Mouse (Mus musculus) R1 (cell line): ENCODE measurements around the gene Tspan3.

Source experiments
- DNase-seq: peaks from one replicate; pipeline ENCODE4 v3.0.0-alpha.2; 2018; ENCODE audit warnings: low read depth, low spot score

Tspan3 gene

DNA sequence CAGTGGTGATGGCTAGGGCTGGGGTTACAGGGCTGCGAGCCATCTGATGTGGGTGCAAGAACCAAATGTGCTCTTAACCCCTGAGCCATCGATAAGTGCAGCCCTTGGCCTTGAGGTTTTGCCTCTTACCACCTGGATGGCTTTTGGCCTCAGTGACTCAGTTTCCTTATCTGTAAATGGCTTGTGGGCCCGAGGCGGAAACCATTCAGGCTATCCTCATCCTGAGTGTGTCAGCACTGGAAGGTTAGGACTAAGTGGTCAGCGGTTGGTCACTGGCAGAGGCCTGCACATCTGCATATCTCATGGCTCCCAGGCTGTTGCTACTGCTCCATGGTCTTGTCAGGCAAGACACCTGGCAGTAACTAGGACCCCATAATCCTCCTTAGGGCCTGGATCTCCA lies 47.2 kb downstream of the Tspan3 start:
- no peak for DNase-seq

DNA sequence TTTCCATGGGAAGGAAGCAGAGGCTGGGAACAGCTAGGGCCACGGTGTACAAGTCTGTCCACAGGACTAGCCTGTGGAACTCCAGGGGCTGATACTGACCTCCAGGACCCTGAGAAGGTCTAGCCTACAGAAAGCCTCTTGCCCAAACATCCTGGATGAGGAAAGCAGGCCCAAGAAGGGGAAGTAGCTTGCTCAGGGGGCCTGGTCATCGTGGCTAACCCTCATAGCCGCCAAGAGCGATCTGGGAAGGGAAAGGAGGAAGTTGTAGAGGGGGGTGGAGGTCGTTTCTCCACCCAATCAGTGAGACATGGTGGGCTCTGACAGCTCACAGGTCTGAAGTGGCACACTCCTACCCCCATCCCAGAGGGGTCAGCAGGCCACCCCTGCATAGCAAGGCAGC lies 57.1 kb downstream of the Tspan3 start:
- DNase-seq = no peak

DNA sequence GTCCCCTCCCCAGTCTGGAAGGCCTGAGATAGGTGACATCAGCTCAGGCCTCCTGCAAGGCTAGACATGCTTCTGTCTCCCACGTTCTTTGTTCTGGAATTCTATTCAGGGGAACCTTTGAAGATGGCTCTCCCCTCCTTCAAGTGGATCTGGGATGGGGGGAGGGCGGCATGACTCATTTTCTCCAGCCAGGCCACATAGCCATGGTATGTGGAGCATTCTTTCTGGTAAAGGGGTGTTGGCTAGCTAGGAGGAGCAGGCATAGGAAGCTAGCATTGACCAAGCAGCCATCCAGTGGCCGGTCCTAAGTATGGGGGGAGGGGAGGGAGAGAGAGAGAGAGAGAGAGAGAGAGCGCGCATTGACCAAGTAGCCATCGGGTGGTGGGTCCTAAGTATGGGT lies 57.8 kb downstream of the Tspan3 start:
- peak; percentile 84 for DNase-seq

DNA sequence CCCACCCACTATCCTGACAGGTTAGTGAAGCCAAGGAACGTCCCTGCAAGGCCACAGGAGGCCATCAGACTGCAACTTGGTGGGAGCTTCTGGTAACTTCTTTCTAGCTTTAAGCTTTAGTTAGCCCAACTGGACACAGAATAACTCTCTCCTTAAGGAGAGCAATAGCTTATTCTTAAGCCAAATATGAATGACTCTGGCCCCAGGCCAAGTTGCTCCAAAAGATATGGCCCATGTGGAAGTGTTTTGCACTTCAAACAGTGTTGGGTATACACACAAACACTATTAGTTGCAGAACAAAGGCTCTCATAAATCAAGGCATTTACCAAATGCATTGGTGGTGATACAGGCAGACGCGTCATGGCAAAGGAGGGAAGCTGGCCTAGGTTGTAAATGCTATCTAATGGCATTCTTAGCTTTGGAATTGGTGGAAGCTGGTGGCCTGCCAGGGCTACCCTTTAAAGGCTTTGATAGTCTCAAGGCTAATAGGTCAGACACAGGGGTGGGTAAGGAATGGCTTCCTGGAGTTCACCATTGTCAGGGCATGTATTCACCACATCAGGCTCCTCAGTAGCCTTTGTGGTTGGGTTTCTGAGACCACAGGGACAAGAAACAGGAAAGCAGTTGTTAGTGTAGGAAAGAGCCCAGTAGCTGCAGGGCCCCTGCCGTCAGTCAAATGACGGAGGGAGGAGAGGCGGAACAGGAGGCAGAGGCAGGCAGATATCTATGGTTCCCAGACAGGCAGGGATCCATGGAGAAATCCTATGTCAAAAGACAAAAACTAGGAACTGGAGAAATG lies 58.8 kb downstream of the Tspan3 start:
- DNase-seq = peak; percentile 34

DNA sequence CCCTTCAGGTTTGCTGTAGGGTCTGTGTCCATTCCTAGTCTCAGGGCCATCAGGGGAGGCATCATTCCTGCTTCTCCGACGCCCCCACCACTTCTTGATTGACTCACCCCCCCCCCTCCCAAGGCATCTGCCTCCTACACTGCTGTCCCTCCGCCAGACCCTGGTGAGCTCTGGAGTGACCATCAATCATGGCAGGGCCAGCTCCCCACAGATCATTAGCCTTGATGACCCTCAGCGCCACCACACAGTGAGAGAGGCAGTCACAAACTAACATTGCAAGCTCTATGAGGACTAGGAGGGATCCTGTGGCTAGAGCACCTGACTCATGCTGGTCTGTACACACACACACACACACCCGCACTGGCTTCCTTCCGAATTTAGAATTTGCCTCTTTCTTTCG lies 60.4 kb downstream of the Tspan3 start:
- no peak for DNase-seq

DNA sequence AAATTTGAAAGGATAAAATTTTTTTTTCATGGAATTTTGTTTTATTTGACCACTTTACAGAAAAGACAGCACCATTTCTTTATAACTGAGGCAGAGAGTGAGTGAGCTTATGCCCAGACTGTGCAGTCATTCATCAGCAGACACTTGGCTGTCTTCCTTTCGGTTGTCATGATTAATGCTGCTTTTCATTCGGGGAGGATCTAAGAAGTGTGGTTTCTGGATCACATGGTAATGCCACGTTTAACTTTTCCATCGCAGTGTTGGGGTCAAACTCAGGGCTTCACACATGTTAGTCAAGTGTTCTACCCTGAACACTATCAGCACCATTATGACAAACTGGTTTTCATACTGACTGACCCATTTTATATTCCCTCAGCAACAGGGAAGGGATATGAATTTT lies 64.3 kb downstream of the Tspan3 start:
- no peak for DNase-seq

DNA sequence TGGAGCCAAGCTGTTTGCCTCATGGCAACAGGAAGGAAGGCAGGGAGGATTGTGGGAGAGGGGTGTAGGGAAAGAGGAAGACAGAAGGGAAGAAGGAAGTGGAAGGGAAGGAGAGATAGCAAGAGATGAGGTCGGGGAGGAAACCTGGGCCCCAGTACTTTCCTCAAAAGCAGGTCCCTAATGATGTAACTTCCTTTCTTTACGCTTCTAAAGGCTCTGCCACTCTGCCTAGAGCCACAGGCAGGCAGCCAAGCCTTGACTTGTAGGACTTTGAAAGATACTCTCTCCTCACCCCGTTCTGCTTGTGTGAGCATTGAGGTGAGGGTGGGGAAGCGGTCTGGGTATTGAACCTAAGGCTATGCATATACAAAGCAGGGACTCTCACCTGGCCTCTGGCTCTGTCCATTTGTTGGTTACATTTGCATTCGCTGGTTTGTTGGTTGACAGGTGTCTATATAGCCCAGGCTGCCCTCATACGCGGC lies 65.2 kb downstream of the Tspan3 start:
- DNase-seq = no peak

DNA sequence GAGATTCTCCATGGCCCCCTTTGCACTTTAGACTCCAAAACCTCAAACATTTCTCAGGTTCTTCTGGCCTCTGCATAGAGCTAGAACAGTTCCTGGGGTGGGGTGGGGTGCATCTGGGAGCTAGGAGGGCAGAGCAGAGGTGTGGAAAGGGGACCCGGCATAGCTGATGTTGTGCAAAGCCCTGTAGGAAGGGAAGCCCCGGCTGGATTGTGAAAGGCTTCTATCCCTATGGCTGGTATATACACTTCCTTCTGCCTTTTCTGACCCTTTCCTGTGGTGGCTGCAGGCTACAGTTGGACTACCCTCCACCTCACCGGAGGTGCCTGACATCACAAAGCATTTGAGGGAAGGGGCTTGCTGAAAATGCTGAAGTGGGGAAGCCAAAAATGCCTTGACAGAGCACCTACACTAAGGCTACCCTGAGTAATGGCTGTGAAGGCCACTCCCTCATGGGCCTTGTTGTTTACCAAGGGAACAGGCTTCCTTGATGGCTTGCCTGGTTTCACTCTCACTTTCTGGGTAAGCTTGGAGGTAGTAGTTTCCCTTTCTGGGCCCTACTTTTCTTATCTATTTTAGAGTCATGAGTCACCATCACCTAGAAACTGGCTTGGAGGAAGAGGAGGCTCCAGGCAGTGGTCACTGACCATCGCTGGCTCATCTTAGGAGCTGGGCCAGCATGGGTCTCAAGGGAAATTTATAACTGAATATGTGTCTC lies 67.5 kb downstream of the Tspan3 start:
- no peak for DNase-seq

DNA sequence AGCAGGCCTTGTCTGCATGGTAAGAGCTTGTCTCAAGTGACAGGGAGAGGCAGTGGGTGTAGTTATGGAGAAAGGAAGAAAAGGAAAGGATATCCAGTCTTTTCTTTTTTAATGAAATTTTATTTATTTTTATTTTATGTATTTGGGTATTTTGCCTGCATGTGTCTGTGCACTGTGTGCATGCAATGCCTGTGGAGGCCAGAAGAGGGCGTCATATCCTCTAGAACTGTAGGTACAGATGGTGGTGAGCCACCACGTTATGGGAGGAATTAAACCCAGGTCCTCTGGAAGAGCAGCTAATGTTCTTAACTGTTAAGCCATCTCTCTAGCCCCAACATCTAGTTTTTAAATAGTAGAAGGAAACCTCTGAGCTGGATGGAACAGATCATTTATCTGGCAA lies 73.2 kb downstream of the Tspan3 start:
- DNase-seq = peak; percentile 49

DNA sequence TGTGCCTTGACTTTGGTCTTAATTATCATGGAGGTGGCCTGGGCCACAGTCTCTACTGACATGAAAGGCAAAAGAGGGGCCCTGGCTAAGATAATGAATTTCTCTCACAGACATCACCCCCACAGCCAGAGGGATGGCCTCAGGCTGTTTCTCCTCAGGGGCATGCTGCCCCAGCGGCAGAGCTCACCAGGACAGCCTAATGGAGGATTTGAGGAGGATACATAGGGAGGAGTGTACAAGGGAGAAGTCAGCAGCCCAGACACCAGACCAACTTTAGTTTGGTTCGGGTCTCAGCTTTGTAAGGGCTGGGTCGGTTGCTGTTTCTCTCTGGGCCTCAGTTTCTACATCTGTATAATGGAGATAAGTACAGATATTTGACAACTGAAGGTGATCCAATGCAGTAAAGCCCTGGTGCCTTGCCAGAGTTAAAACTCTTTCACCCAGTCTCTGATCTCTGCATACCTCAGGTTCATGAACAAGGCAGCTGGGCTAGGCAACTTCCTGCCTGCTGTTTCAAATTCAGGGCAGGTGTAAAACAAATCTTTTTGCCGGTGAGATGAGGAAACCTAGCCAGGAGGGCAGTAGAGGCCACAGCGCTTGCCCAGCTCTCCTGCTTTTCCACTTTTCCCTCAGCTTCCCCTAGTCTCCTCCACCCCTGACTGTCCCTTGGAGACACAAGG lies 74.6 kb downstream of the Tspan3 start:
- no peak for DNase-seq

DNA sequence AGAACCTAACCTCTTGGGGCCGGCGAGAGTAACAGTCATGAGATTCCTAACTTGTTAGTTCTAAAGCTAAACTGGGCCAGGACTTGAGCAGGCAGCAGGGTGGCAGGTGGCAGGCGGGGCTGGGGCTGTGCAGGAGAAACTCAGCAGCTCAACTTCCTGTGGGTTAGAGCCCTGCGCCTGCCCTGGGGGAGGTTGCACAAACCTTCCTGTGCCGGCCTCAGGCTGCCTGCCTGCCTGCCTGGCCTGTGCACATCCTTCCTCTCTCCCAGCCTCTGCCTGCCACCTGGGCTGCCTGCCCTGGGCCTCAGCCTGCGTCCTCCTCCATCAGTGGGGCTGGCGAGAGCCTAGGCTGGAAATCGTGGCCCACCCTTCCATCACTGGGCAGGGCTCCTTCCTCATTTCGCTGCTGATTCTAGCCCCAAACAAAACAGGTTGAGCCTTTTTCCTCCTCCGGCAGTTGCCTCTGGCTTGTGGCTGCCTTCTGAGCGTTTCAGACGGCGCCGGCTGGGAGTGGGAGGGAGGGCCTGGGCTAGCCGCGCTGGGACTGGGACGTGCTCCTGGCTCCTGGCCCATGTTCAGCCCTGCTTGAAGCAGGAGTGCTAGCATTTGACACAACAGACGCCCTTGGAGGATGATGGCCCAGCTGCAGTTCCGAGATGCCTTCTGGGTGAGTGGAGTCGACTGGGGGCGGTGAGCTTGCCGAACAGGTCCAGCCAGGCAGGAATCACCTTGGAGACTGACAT lies 75.3 kb downstream of the Tspan3 start, which contains the start of gene Pstpip1:
TSS of gene Pstpip1 (plus strand) at position 185 of the 743 bp plus-strand sequence.
- peak; percentile 81 for DNase-seq

DNA sequence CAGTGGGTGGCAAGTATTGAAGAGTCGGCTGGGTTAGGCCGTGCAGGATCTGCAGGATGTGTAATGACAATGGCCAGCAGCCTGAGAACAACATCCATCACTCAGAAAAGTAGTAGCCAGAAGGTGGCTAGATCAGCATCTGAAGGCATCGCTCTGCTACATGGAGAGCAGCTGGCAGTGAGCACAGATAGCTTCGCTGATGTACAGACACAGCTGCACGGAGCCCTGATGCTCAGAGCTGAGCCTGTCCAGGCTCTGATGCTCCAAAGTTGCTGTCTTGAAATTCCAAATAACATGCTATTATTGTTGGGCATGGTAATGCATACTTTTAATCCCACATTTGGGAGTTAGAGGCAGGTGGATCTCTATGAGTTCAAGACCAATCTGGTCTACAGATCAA lies 78.8 kb downstream of the Tspan3 start:
- no peak for DNase-seq
